Mouse (Mus musculus) heart, embryonic 16.5 days (tissue): ENCODE data around the gene Grip1. TPM values are rescaled to one million over a fixed set of nuclear protein-coding genes. Genes with fewer than 3 reads are reported as not detected.

Experiments used
- ATAC-seq: fragments of 200-750 bp; cut with Nextera tagmentation; replicated peaks from 2 replicates; pipeline ENCODE4 v1.8.0; 2017; ENCODE audit warnings: moderate number of reproducible peaks; ENCODE audit not compliant: insufficient read depth, low FRiP score; ENCODE audit errors: extremely low read depth
- H3K27ac ChIP-seq: fragments of 300-500 bp; sonication (generic); 2 replicates; pipeline ENCODE4 v1.5.1; 2014; ENCODE audit warnings: mild to moderate bottlenecking, low read length, control low read depth, moderate library complexity
- H3K27me3 ChIP-seq: fragments of 300-500 bp; sonication (generic); 2 replicates; pipeline ENCODE4 v1.6.1; 2014; ENCODE audit warnings: low read length, mixed read lengths; ENCODE audit not compliant: control insufficient read depth, insufficient read depth
- H3K36me3 ChIP-seq: fragments of 300-500 bp; sonication (generic); 2 replicates; pipeline ENCODE4 v1.6.1; 2014; ENCODE audit not compliant: control insufficient read depth, insufficient read depth
- H3K4me1 ChIP-seq: fragments of 300-500 bp; sonication (generic); 2 replicates; pipeline ENCODE4 v1.6.1; 2014; ENCODE audit warnings: low read length, mixed read lengths; ENCODE audit not compliant: control insufficient read depth, insufficient read depth
- H3K4me2 ChIP-seq: fragments of 300-500 bp; sonication (generic); 2 replicates; pipeline ENCODE4 v1.6.1; 2014; ENCODE audit warnings: low read depth, mild to moderate bottlenecking, control low read depth, low read length
- H3K4me3 ChIP-seq: fragments of 300-500 bp; sonication (generic); 2 replicates; pipeline ENCODE4 v1.5.1; 2014; ENCODE audit warnings: mild to moderate bottlenecking, control low read depth, low read length
- H3K9ac ChIP-seq: fragments of 300-500 bp; sonication (generic); 2 replicates; pipeline ENCODE4 v1.6.1; 2014; ENCODE audit warnings: low read length, control low read depth
- H3K9me3 ChIP-seq: fragments of 300-500 bp; sonication (generic); replicated peaks from 2 replicates; pipeline ENCODE4 v1.6.1; 2016; ENCODE audit warnings: low read length; ENCODE audit not compliant: control insufficient read depth
- WGBS: fragments of 180-500 bp; shearing (Covaris S2); extraction: QIAGEN DNeasy Blood & Tissue Kit; methylation state at CpG from one replicate; pipeline ENCODE4 v1.1.7; 2014; 5-methylcytosine and 5-hydroxymethylcytosine counted together
- polyA plus RNA-seq: library from polyadenylated mRNA; unstranded; fragments of >200 nt; fragmentation: Nextera tagmentation; extraction: Ambion mirVana; gene quantifications from 2 replicates; pipeline ENCODE4 v1.2.1, GENCODE M21; 2015

Grip1 gene
- polyA plus RNA-seq, 1 experiment from 2014 or later, result 1.6 TPM

DNA sequence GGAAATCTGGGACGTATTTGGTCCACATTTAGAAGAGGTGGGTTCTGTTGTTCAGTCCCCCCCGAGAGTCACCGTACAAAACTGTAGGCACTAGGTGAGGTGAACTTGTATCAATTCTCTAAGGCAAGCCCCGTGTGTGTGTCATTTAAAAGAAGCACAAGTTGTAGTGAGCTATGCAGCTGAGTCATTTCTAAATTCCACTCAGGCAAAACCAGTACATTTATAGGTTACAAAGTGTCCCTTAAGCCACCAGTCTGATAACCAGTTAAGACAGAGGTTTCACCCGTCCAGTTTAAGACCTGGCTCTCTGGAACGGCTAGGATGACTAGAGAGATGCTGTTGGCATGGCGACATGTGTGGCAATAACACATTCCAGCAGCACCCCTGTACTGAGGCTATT, 351.5 kb downstream of the Grip1 start:
- no peak overlapping the region for H3K27ac ChIP-seq
- 64% methylated on average over 7 of the region's 7 CpGs for WGBS
- no peaks in the 10 kb centered on the region for H3K4me1 ChIP-seq
- H3K4me2 ChIP-seq, result no peak overlapping the region
- ATAC-seq, result no peak
- H3K9me3 ChIP-seq, result no peaks in the 10 kb centered on the region
- H3K4me3 ChIP-seq, result no peak overlapping the region
- no peak overlapping the region for H3K9ac ChIP-seq
- H3K27me3 ChIP-seq, result no peaks in the 10 kb centered on the region
- no peaks in the 10 kb centered on the region for H3K36me3 ChIP-seq

DNA sequence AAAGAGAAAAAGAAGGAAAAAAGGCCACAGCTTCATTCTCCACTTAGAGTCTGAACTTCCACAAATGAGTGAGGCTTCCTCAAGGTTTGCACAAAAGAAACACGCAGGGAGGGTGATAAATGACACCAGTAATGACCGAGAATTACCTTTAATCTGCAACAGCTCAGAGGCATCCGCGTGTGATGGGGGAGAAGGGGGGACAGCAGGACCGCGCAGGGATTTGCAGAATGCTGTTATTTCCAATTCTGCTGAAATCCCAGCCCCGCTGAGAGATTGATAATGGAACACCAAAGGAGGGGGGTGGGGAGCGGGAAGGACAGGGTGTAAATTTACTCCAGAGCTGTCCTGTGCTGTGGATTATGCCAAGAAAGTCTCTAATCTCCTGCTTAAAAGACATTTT, 352.5 kb downstream of the Grip1 start:
- Histone ChIP-seq H3K36me3 (no peaks in the 10 kb centered on the region), H3K9ac (no peak overlapping the region), H3K9me3 (no peaks in the 10 kb centered on the region), H3K4me3 (no peak overlapping the region), H3K4me2 (no peak overlapping the region), H3K27ac (no peak overlapping the region), H3K4me1 (no peaks in the 10 kb centered on the region), H3K27me3 (no peaks in the 10 kb centered on the region)
- WGBS, result 60% methylated on average over 8 of the region's 8 CpGs
- ATAC-seq, result no peak

DNA sequence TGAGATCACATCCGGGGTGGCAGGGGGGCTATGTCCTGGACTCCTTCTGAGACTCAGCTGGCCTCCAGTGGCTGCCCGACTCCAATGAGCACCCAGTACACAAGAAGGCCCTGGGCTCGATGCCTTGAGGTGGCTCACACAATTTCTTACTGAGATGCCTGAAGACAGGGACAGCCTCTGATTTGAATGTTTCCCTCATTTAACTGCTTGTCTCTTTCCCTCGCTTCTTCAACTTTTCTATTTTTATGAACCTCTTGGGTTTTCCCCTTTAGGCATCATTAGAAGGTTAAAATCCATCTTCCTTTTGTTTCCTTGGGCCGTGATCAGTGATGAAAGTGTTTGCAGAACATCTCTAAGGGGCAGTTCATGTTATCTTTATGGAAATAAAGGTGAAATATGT, 354.8 kb downstream of the Grip1 start:
- H3K27me3 ChIP-seq, result no peaks in the 10 kb centered on the region
- ATAC-seq, result no peak
- WGBS, result 87% methylated on average over 5 of the region's 5 CpGs

DNA sequence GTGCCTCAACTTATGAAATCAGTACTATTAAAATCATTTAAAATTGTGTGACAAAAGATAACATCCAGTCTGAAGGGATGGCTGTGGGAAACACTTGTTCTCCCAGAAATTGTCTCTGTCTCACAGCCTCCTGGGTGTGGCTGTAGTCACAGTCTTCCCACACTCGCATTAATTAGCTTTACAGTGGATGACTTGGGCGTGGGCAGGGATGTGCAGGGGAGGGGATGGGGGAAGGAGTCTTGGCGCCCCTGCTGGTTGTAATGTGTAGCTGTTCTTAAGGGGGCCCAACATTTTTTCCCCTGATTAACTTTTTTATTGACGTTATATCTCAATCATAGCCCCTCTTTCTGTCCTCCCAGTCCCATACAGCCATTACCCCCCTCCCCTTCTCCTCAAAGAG, 360.5 kb downstream of the Grip1 start:
- Histone ChIP-seq H3K27ac (no peak overlapping the region), H3K9me3 (no peaks in the 10 kb centered on the region), H3K4me3 (no peak overlapping the region), H3K36me3 (no peaks in the 10 kb centered on the region), H3K4me2 (no peak overlapping the region), H3K4me1 (peaks cover 5% of the 10 kb centered on the region; the same call in 1 of the 2 replicates), H3K9ac (no peak overlapping the region), H3K27me3 (no peaks in the 10 kb centered on the region)
- 89% methylated on average over 4 of the region's 4 CpGs for WGBS
- no peak for ATAC-seq

More for the DNA sequence above, 354.8 kb downstream of the Grip1 start:
- no peaks in the 10 kb centered on the region for H3K4me1 ChIP-seq
- no peaks in the 10 kb centered on the region for H3K9me3 ChIP-seq
- H3K36me3 ChIP-seq, result no peaks in the 10 kb centered on the region
- no peak overlapping the region for H3K27ac ChIP-seq
- H3K4me2 ChIP-seq, result no peak overlapping the region
- no peak overlapping the region for H3K9ac ChIP-seq
- no peak overlapping the region for H3K4me3 ChIP-seq

DNA sequence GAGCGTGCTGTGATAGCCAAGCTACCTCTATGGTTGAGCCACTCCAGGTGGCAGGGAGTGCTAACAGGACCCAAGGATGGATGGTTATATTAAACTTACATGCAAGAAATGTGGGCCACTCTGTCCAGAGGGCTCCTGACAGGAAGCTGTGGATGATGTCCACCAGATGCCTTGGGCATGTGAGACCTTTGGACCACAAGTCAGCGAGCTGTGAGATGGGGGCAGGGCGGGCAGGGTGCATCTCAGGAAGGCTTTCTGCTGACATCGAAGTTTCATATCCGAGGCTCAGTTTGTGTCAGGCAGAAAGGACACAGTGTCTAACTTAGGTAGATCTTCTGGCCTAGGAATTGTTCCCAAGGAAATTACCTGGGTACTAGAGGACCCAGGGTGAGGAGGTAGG, 362.4 kb downstream of the Grip1 start:
- H3K9me3 ChIP-seq, result no peaks in the 10 kb centered on the region
- no peaks in the 10 kb centered on the region for H3K36me3 ChIP-seq
- H3K4me2 ChIP-seq, result no peak overlapping the region
- ATAC-seq, result no peak
- WGBS, result 39% methylated on average over 5 of the region's 5 CpGs
- no peaks in the 10 kb centered on the region for H3K27me3 ChIP-seq
- no peak overlapping the region for H3K4me3 ChIP-seq
- H3K4me1 ChIP-seq, result peaks cover 8% of the 10 kb centered on the region; the same call in 1 of the 2 replicates
- H3K27ac ChIP-seq, result no peak overlapping the region
- H3K9ac ChIP-seq, result no peak overlapping the region

DNA sequence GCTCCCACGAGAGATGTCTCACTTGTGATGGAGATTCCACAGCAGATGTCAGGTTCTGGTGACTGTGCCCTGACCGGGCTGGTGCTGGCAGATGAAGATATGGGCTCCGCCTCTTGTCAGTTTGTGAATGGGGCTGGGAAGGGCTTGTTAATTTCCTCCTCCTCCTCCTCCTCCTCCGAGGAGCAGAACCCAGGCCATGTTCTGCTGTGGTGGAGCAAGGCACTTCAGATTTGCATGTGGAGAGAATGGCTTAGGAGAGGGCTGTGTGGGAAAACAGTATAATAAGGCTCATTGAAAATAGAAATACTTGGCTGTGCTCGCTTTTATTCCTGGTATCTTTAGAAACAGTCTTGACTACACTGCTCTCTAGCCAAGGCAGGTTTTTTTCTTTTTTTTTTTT, 364.8 kb downstream of the Grip1 start:
- no peak for ATAC-seq
- no peak overlapping the region for H3K4me2 ChIP-seq
- no peak overlapping the region for H3K9ac ChIP-seq
- H3K27ac ChIP-seq, result no peak overlapping the region
- 54% methylated on average over 5 of the region's 5 CpGs for WGBS
- peaks cover 8% of the 10 kb centered on the region; the same call in 1 of the 2 replicates for H3K4me1 ChIP-seq
- H3K9me3 ChIP-seq, result no peaks in the 10 kb centered on the region
- H3K36me3 ChIP-seq, result no peaks in the 10 kb centered on the region
- no peak overlapping the region for H3K4me3 ChIP-seq
- no peaks in the 10 kb centered on the region for H3K27me3 ChIP-seq

DNA sequence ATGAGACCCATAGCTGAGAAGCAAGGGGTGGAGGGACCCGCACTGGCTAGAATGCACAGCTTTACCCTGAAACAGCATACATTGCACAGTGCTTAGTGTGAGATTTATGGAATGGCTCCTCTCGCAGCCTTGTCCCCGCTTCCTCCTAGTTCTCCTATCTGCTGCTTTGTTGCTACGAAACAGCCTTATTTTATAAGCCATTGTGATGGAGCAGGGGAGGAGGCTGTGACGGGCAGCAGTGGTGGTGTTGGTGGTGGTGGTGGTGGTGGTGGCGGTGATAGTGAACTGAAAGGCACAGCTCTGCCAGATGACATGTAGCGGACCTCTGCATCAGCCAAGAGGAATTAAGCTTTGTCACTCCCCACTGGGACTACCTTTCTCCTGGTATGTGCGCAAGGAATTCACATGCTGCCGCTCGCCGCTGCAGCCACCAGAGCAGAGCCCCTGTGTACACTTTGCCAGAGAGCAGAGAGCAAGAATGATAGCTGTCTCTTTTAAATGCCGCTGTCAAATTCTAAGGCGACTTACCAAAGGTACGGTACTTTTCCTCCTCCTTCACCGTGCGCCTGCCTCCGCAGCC, 365.6 kb downstream of the Grip1 start:
- H3K36me3 ChIP-seq, result no peaks in the 10 kb centered on the region
- H3K9ac ChIP-seq, result peak overlapping the region; percentile 16; the same call in 1 of the 2 replicates
- H3K27ac ChIP-seq, result no peak overlapping the region
- H3K27me3 ChIP-seq, result no peaks in the 10 kb centered on the region
- H3K9me3 ChIP-seq, result no peaks in the 10 kb centered on the region
- ATAC-seq, result peak; percentile 49; the same call in 1 of the 2 replicates
- peak overlapping the region; percentile 39 for H3K4me3 ChIP-seq
- peaks cover 10% of the 10 kb centered on the region; the same call in 1 of the 2 replicates for H3K4me1 ChIP-seq
- H3K4me2 ChIP-seq, result peak overlapping the region; percentile 57
- 21% methylated on average over 17 of the region's 17 CpGs for WGBS

DNA sequence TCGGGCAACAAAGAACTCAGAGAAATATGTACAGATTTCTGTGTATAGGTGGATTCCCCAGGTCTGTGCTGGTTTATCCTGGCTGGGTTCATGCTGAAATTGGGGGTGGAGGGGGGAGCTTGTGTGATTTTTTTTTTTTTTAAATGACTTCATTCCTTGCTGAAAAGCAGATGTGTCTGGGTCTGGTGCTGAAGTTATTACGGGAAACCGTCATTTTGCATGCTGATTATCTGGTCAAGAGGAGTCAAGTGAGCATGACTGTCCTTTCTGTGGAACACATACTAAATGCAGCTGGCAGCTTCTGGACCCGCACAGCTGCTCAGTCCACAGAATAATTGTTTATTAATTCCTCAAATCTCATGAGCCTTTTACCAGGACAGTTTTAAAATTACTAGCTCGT, 366.1 kb downstream of the Grip1 start:
- WGBS, result 28% methylated on average over 5 of the region's 5 CpGs
- Histone ChIP-seq H3K4me1 (peaks cover 10% of the 10 kb centered on the region; the same call in 1 of the 2 replicates), H3K4me3 (peak overlapping the region; percentile 39), H3K9ac (peak overlapping the region; percentile 16; the same call in 1 of the 2 replicates), H3K27me3 (no peaks in the 10 kb centered on the region), H3K27ac (no peak overlapping the region), H3K4me2 (peak overlapping the region; percentile 57), H3K36me3 (no peaks in the 10 kb centered on the region), H3K9me3 (no peaks in the 10 kb centered on the region)
- ATAC-seq, result no peak

DNA sequence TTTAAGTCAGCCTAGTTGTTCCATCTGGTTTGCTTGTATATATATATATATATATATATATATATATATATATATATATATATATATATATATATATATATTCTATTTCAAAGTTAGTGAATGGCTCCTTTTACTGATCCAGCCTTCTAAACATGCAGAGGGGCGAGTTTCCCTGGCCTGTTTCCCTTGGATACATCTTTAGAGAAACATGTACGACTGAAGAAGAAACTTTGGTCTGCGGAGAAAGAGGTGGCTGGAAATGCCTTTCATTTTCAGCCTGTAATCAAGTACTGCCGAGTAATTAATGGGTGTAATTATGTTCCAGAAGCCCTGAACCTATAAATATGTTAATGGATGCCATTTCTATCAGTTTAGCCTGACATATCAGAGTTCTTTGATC, 366.8 kb downstream of the Grip1 start:
- H3K4me2 ChIP-seq, result no peak overlapping the region
- no peaks in the 10 kb centered on the region for H3K36me3 ChIP-seq
- no peak for ATAC-seq
- 71% methylated on average over 4 of the region's 4 CpGs for WGBS
- H3K9ac ChIP-seq, result no peak overlapping the region
- H3K27me3 ChIP-seq, result no peaks in the 10 kb centered on the region
- H3K9me3 ChIP-seq, result no peaks in the 10 kb centered on the region
- H3K27ac ChIP-seq, result no peak overlapping the region
- H3K4me1 ChIP-seq, result peaks cover 10% of the 10 kb centered on the region; the same call in 1 of the 2 replicates
- no peak overlapping the region for H3K4me3 ChIP-seq
